Mouse (Mus musculus) olfactory bulb, adult 2 months (tissue): Measurements from ENCODE around the gene Olfr1012. TPM values are rescaled to one million over a fixed set of nuclear protein-coding genes. Genes with fewer than 3 reads are reported as not detected.
"Not testable (repeated sequence)": the region's sequence is repeated elsewhere in the genome, so short reads cannot be mapped to it uniquely, and the experiment has no call there.

Experiments
- H3K27ac ChIP-seq: fragments of 200-500 bp; 2 replicates; pipeline ENCODE4 v1.5.1; 2012; ENCODE audit warnings: low read depth, low read length; ENCODE audit not compliant: insufficient read depth
- H3K4me1 ChIP-seq: fragments of 200-500 bp; 2 replicates; pipeline ENCODE4 v1.6.1; 2012; ENCODE audit warnings: low read length; ENCODE audit not compliant: control insufficient read depth, insufficient read depth
- H3K4me3 ChIP-seq: fragments of 200-500 bp; 2 replicates; pipeline ENCODE4 v1.5.1; 2012; ENCODE audit warnings: mild to moderate bottlenecking, low read depth, low read length, moderate library complexity; ENCODE audit not compliant: insufficient read depth
- CTCF ChIP-seq: fragments of 200-500 bp; IDR thresholded peaks from 2 replicates; pipeline ENCODE4 v1.5.1; 2012; ENCODE audit warnings: low read depth, mild to moderate bottlenecking, low read length, moderate library complexity; ENCODE audit not compliant: insufficient read depth
- POLR2A ChIP-seq: fragments of 200-500 bp; IDR thresholded peaks from 2 replicates; pipeline ENCODE4 v1.6.1; 2012; ENCODE audit warnings: mild to moderate bottlenecking, low read depth, low read length, moderate library complexity; ENCODE audit not compliant: insufficient read depth
- WGBS: fragments of 180-500 bp; shearing (Covaris S2); methylation state at CpG from one replicate; pipeline ENCODE4 v1.1.7; 2018; 5-methylcytosine and 5-hydroxymethylcytosine counted together
- polyA plus RNA-seq: library from polyadenylated mRNA; stranded (reverse); fragments of >200 nt; gene quantifications from 2 replicates; pipeline ENCODE4 v1.2.4, GENCODE M21; 2012; ENCODE audit warnings: low replicate concordance; ENCODE audit not compliant: missing spikeins, insufficient read depth, insufficient read length

Gene Olfr1012
- polyA plus RNA-seq, 1 experiment, result not detected

DNA sequence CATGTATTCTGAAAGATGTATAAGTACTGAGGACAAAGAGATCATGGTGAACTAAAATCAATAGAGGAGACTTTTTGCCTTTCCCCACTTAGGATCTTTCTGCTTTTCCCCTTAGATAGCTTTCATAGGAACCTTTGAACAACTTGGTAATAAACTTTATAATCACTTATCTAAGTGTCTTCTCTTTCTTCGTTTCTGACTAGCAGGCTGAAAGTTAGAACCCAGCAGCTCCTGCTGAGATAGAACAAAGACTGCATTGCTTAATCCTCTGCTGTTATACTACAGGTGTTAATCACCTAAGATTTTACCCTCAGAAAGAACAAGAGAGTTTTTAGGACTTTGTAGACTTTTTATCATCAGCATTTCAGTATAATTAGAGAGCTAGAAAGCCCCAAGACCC, 51.4 kb downstream of the Olfr1012 start:
- H3K27ac ChIP-seq, result no peak overlapping the region
- H3K4me3 ChIP-seq, result no peak overlapping the region
- no peaks in the 10 kb centered on the region for H3K4me1 ChIP-seq
- 15% methylated on average over 1 of the region's 1 CpGs for WGBS
- TF ChIP-seq POLR2A, result no peak
- no peak for TF ChIP-seq CTCF

DNA sequence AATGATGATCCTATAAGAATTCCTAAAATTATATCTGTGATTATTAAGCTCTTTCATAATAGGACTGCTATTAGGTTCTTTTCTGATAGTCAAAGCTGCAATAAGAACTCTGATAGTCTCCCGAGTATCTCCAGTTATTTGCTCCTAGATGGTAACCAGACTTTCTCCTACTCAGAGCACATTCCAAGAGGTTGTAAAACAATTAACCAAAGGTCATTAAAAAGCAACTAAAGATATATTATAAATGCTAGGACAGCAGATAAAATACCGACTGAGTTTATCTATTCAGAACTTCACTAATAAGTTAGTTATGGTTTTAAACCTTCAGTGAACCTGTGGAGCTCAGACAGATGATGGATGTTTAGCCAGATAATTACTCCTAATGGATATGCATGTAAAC, 51.9 kb downstream of the Olfr1012 start:
- not testable (repeated sequence) for H3K4me1 ChIP-seq, H3K4me3 ChIP-seq, H3K27ac ChIP-seq
- WGBS, result 75% methylated on average over 2 of the region's 2 CpGs

Other genes with a start within 250 kb of the Olfr1012 start
- gene 4833423E24Rik, start 243.7 kb downstream of the Olfr1012 start, polyA plus RNA-seq, result not detected in 2 replicates
- not detected in 2 replicates for gene Olfr996, start 183.6 kb downstream of the Olfr1012 start, polyA plus RNA-seq
- not detected in 2 replicates for gene Olfr998, start 173.8 kb downstream of the Olfr1012 start, polyA plus RNA-seq
- gene Olfr1000, start 150.9 kb downstream of the Olfr1012 start, polyA plus RNA-seq, result not detected in 2 replicates
- gene Olfr1002, start 112.1 kb downstream of the Olfr1012 start, polyA plus RNA-seq, result not detected in 2 replicates
- gene Olfr154, start 98.3 kb downstream of the Olfr1012 start, polyA plus RNA-seq, result not detected in 2 replicates
- gene Olfr1006, start 84.0 kb downstream of the Olfr1012 start, polyA plus RNA-seq, result not detected in 2 replicates
- gene Olfr1008, start 73.3 kb downstream of the Olfr1012 start, polyA plus RNA-seq, result not detected in 2 replicates
- gene Olfr1009, start 47.3 kb downstream of the Olfr1012 start, polyA plus RNA-seq, result not detected in 2 replicates
- gene Olfr1013, start 4.3 kb upstream of the Olfr1012 start, polyA plus RNA-seq, result not detected in 2 replicates
- not detected in 2 replicates for gene Olfr1014, start 9.9 kb upstream of the Olfr1012 start, polyA plus RNA-seq
- gene Olfr1015, start 19.3 kb upstream of the Olfr1012 start, polyA plus RNA-seq, result not detected in 2 replicates
- gene Olfr1016, start 39.8 kb upstream of the Olfr1012 start, polyA plus RNA-seq, result not detected in 2 replicates
- not detected in 2 replicates for gene Olfr1018, start 55.7 kb upstream of the Olfr1012 start, polyA plus RNA-seq
- not detected in 2 replicates for gene Olfr1019, start 82.7 kb upstream of the Olfr1012 start, polyA plus RNA-seq
- not detected in 2 replicates for gene Olfr1020, start 84.3 kb upstream of the Olfr1012 start, polyA plus RNA-seq
- not detected in 2 replicates for gene Olfr1022, start 105.8 kb upstream of the Olfr1012 start, polyA plus RNA-seq
- not detected in 2 replicates for gene Olfr1023, start 122.9 kb upstream of the Olfr1012 start, polyA plus RNA-seq
- not detected in 2 replicates for gene Olfr1024, start 142.3 kb upstream of the Olfr1012 start, polyA plus RNA-seq
- not detected in 2 replicates for gene Olfr1025-ps1, start 152.4 kb upstream of the Olfr1012 start, polyA plus RNA-seq
- not detected in 2 replicates for gene Olfr1026, start 158.8 kb upstream of the Olfr1012 start, polyA plus RNA-seq
- gene Olfr1028, start 187.7 kb upstream of the Olfr1012 start, polyA plus RNA-seq, result not detected in 2 replicates
- gene Olfr1029, start 211.1 kb upstream of the Olfr1012 start, polyA plus RNA-seq, result not detected in 2 replicates
- not detected in 2 replicates for gene Olfr1030, start 216.5 kb upstream of the Olfr1012 start, polyA plus RNA-seq
- gene Olfr1031, start 227.5 kb upstream of the Olfr1012 start, polyA plus RNA-seq, result not detected in 2 replicates
- not detected in 2 replicates for gene Olfr1032, start 242.8 kb upstream of the Olfr1012 start, polyA plus RNA-seq